Mouse (Mus musculus) layer of hippocampus, adult 8-10 months (tissue): Measurements from ENCODE around the gene Ppbp. TPM values are rescaled to one million over a fixed set of nuclear protein-coding genes. Genes with fewer than 3 reads are reported as not detected.

Experiments used
- DNase-seq, 2 experiments: peaks; one replicate each; pipeline ENCODE4 v3.0.0; 2022; ENCODE audit warnings: low spot score in 2 of 2
- total RNA-seq, 4 experiments: library from RNA; stranded (reverse); gene quantifications; 2 replicates each; pipeline ENCODE4 v1.2.4; 2022

Ppbp gene
- 1 to 10 TPM in 1 of 4 experiments, under 1 TPM in 2, not detected in 1; 0.32 to 1.6 (median 0.47) TPM for total RNA-seq

DNA sequence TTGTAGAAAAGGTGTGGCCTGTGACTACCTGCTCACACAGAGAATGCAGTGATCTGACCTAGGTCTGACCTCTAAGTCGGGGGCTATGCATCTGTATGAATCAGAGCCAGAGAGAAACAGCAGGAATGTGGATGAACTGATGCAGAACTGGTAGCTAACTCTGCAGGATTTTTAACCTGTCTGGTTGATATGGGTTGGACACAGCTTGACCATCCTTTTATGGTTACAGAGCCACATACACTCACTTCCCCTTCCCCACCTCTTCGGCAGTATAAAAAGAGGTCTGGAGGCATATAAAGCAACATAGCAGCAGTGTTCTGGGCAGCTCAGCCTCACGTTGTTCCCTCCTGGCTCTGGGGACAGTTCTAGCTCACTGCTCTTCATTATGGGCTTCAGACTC lies at the start of gene Ppbp:
Ppbp (plus strand) TSS at position 301 of the 400 bp plus-strand sequence.
- DNase-seq, result no peak

DNA sequence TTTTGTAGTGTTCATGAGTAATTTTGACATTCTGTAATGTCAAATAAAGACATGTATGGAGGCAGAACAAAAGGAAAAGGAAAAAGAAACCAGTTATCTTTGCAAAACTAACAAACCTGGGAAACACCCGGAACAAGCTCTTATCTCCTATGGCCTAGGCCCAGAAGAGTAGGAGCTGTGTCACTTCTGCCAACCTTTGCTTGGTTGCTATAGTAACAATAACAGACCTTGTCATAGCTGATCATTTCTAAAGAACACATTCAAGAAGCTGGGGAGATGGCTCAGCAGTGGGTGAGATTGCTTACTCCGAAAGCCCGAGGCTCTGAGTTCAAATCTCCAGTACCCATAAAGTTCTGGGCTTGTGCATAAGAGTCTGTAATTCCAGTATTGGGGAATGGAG lies 45.7 kb upstream of the Ppbp start:
- no peak for DNase-seq

DNA sequence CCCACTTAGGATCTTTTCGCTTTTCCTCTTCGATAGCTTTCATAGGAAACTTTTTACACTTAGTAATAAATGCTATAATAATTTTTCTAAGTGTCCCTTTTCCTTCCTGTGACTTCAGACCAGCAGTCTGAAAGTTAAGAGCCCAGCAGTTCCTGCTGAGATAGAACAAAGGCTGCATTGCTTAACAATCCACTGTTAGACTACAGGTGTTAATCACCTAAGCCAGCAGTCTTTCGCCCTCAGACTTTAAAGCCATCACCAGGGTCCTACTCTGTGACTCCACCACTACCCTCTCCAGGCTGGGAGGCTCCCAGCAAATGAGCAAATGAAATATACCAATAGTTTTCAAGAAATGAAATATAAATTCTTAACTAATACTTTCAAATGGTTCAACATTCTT lies 40.1 kb upstream of the Ppbp start:
- no peak for DNase-seq

DNA sequence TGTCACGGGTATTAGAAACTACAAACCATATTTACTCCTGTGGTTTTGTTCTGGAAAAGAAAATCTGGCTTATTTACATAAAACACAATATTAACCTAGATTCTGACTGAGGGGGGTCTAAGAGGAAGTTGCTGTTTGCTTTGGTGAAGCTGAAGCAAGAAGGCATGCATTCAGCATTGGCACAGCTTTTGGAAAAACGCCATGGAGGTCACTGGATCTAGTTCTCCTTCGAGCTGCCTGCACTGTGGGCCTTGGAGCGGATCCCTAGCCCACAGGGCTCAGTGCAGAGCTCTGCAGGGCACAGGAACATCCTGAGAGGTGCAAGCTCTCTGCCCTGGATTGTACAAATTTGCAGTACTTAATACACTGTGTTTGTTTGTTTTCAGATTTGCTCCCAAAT lies 36.8 kb upstream of the Ppbp start:
- DNase-seq, result no peak

- no peak for DNase-seq
These were observed 26.3 kb upstream of the Ppbp start for GRCm38 (mm10) chr5:90742029-90742428.

GRCm38 (mm10) chr5:90753934-90754333 lies 14.4 kb upstream of the Ppbp start:
- no peak for DNase-seq

- DNase-seq, result no peak
These were observed 10.2 kb upstream of the Ppbp start for GRCm38 (mm10) chr5:90758020-90758605.

DNA sequence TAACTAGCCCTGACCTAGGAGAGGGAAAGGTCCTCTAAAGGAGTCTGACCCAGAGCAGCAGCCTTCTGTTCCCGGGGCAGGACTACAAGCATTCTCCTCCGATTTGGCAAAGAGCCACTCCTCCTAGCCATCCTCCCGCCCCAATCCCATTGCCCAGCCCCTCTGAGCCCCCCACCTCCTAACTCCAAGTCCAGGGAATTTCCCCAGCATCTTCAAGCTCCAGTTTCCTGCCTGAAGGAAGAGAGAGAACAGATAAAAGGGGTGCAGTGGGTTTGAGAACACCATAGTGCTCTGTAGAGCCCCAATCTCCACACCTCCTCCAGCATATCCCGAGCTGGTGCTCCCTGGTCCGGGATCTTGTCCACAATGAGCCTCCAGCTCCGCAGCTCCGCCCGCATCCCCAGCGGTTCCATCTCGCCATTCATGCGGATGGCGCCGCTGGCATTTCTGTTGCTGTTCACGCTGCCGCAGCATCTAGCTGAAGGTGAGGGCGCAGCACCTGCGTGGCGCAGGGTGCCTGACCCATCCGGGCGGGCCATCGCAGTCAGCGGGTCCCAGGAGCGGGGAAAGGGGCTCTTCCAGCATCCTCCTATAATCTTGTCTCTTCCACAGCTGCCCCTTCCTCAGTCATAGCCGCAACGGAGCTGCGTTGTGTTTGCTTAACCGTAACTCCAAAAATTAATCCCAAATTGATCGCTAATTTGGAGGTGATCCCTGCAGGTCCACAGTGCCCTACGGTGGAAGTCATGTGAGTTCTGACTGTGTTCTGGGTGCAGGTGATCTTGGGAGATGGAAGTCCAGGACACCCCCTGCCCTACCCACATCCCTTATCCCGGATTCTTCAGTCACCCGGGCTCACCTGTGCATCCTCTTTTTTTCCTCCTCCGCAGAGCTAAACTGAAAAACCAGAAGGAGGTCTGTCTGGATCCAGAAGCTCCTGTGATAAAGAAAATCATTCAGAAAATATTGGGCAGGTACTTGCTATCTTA lies 8.9 kb upstream of the Ppbp start, which contains the start of gene Cxcl5:
Cxcl5 (plus strand) TSS at position 284 of the 989 bp plus-strand sequence.
- no peak for DNase-seq

DNA sequence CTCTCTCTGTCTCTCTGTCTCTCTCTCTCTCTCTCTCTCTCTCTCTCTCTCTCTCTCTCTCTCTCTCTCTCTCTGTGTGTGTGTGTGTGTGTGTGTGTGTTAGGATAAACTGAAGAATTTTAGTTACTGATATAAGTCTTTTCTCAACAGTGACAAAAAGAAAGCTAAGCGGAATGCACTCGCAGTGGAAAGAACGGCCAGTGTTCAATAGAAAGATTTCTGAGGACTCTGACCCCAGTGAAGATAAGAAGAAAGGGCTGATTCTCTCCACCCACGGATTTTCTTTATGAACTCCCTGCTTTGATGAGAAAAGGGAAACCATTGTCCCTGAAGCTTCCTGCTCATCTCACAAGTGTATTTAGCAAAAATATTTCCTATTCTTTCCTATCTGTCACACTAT lies 8.0 kb upstream of the Ppbp start:
- DNase-seq, result no peak

GRCm38 (mm10) chr5:90760844-90761243 lies 7.5 kb upstream of the Ppbp start:
- DNase-seq, result no peak

- no peak for DNase-seq
These were observed 6.5 kb upstream of the Ppbp start for GRCm38 (mm10) chr5:90761834-90762233.

GRCm38 (mm10) chr5:90763912-90764665 lies 4.2 kb upstream of the Ppbp start:
- DNase-seq, result no peak

DNA sequence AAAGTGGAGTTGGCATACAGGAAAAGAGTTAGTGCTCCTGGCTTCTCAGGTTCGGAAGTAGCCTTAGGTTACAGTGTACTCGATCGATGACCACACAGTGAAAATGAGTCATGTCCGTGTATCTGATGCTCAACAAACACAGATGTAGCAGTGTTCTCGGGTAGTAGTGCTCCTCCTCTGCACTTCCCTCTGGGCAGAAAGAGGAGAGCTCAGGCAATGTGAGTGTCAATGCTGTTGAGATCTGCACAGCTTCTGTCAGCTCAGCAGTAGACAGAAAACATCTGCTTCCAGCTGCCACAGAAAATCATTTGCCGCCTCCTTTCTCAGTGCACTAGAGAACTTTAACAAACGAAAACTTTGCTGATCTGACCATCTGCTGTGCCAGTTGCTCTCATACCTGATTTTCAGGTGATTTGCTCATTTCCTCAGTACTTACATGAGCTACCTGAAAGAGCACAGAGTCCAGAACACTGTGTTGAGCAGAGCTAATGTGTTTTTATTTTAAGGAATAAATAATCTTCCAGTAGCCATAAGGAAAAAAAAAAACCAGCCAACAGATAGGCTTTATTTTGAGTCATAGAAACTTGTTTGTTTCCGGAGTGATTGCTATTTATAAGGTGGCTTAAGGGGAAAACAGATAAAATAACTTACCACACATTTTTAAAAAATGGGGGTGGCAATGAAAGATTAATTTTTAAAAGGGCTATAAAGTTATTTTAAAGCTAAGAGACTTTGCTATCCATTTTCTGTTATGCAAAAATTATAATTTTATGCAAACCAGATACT lies 2.3 kb upstream of the Ppbp start:
- no peak for DNase-seq

DNA sequence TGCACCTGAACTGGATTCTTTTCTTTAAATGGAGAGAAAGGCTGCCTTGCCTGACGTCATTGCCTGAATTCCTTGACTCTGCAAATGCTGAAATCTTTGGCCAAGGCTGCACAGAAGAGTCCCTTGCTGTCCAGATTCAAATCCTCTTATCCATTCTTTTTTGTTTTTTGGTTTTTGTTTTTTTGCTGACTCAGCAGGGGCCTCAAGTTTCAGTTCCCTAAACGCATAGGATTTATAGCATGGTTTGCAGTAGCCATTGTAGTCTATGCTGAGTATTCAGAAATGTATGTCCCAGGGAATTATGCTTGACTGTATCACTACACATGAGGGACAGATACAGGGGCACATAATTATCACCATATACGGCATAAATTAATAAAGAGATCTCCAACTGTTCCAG lies 3.1 kb downstream of the Ppbp start:
- DNase-seq, result no peak

DNA sequence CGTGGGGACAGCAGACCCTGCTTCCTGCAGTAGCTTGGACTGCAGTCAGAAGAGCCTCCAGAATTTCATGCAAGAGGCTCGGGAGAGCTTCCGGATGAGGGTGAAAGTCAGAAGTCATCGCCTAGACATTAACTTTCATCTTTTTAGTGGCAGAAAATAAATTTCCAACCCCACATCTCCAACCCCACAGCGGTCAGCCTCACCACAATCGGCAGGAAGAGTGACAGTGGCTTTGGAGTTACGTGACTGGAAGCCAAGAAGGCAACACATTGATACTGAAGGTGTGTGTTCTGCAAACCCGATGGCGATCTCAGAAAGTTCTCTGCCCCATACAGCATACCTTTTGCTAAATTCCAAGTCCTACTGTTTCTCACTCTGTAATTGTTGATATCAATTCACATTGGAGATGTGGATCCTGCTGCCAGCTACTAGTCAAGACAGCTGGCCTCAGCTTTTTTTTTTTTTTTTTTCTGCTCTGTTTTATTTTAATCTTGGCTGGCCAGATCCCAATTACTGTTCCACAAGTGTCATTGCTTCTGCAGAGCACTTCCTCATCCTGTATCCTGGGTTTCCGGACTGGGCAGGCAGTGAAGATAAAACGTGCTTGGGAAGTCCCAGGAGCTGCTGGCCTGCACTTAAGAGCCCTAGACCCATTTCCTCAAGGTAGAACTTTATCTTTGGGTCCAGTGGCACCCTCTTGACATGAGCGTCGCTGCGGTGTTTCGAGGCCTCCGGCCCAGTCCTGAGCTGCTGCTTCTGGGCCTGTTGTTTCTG lies 3.7 kb downstream of the Ppbp start, which contains the start of gene Pf4:
Pf4 (plus strand) TSS at position 556 of the 774 bp plus-strand sequence.
- no peak for DNase-seq

DNA sequence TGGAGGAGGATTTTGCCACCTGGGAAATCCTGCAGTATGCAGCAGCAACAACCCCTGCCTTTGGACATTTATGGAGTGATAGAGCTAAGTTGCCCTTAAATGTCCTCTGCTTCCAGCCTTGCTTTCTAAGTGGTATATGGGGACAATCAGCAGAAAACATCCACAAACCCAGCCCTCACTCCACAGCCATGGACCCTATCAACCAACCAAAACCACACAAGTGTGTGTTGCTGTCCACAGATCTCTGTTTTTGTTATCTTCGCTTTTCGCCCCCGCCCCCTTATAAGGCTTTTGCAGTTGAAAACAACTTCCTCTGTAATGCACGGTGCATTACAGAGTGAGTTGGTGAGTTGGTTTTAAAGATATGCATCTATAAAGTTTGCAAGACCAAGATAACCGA lies 7.2 kb downstream of the Ppbp start:
- DNase-seq, result no peak

DNA sequence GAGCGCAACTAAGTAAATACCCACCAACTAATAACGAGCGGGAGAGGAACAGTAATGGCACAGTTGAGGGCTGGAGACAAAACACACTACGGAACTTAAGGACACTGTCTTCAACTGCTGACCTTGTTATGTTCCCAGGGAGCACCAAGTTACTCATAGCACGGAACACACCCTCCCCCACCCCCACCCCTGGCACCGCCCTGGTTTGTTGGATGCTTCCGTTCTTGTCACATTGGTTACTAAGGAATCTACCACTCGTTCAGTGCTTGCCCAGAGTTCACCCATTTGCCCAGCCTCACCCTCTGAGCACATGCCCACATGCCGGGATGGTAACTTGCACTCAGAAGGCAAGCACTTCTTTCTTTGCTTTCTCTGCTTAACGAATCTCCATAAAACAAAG lies 9.3 kb downstream of the Ppbp start:
- no peak for DNase-seq

DNA sequence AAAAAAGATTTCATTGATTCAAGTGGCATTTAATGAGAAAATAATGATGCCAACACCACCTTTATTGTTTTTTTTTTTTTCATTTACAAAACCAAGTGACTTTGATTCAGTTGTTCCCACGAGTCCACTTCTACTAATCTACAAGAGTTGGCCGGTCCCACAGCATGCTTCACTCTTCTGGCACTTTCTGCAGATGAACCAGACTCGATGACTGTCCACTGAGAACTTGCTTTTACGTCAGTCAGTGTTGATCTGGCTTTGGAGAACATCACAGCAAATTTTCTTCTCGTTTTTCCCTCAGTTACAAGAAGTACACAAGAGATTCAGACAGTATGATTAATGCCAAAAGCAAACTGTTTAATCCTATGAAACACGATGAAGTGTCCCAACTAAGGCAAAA lies 10.5 kb downstream of the Ppbp start:
- DNase-seq, result no peak

DNA sequence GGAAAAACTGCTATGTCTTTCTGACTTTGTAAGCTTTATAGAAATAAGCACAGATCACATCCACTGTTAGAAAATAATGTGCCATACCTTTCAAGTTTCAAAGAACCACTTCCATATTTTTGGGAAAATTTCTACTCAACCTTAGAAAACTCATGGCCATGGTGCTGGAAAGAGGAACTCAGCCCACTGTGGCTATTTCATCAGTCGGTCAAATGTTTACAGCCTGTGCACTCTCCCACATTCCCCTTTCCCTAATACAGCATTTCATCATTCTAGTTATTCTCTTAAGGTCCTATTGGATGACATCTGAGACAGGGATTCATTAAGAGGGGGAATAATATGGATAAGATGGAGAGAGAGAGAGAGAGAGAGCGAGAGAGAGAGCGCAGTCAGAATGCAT lies 15.4 kb downstream of the Ppbp start:
- no peak for DNase-seq
